Mouse (Mus musculus) cerebellum, adult 2 months (tissue): Measurements from ENCODE around the gene Ncaph2.

Experiments used
- CTCF ChIP-seq: fragments of 200-500 bp; IDR thresholded peaks from 2 replicates; pipeline ENCODE4 v1.5.1; 2011; ENCODE audit warnings: low read depth, mild to moderate bottlenecking, control low read depth, low read length, moderate library complexity, borderline replicate concordance; ENCODE audit not compliant: insufficient read depth
- POLR2A ChIP-seq: fragments of 200-500 bp; IDR thresholded peaks from 2 replicates; pipeline ENCODE4 v1.6.1; 2011; ENCODE audit warnings: low read length, control low read depth, borderline replicate concordance; ENCODE audit not compliant: insufficient read depth

- TF ChIP-seq CTCF (no peak), POLR2A (no peak)
Observed at GRCm38 (mm10) chr15:89354455-89354854, 1.1 kb upstream of the Ncaph2 start.
